Mouse (Mus musculus) testis, adult 2 months (tissue): Measurements from ENCODE around the gene Higd1a.

Source experiments
- CTCF ChIP-seq: fragments of 200-500 bp; IDR thresholded peaks from 2 replicates; pipeline ENCODE4 v1.5.1; 2012; ENCODE audit warnings: low read depth, mild to moderate bottlenecking, inconsistent platforms, low read length, moderate library complexity; ENCODE audit not compliant: control insufficient read depth, insufficient read depth, insufficient replicate concordance
- POLR2A ChIP-seq: fragments of 200-500 bp; IDR thresholded peaks from 2 replicates; pipeline ENCODE4 v1.6.1; 2012; ENCODE audit warnings: low read depth, mild to moderate bottlenecking, inconsistent platforms, low read length, moderate library complexity; ENCODE audit not compliant: control insufficient read depth

DNA sequence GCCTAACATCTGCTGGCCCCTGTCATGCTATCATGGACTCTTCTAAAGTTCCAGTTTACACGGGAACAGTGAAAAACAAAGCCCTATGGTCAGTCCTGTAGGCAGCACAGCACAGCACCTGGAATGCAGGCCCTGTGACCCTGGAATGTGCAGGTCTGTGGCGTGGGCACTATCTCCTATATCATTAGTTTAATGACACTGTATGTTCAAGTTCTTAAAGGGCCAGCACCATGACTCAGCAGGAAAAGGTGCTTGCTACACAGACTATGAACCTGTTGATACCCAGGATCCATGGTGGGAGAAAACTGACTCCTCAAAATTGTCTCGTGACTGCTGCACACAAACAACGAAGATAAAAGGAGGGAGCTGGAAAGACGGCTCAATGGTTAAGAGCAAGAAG lies 10.3 kb downstream of the Higd1a start:
- TF ChIP-seq POLR2A, result no peak
- TF ChIP-seq CTCF, result no peak
